Mouse (Mus musculus): Measurements from ENCODE around the gene Nfkbib.

Nfkbib gene

DNA sequence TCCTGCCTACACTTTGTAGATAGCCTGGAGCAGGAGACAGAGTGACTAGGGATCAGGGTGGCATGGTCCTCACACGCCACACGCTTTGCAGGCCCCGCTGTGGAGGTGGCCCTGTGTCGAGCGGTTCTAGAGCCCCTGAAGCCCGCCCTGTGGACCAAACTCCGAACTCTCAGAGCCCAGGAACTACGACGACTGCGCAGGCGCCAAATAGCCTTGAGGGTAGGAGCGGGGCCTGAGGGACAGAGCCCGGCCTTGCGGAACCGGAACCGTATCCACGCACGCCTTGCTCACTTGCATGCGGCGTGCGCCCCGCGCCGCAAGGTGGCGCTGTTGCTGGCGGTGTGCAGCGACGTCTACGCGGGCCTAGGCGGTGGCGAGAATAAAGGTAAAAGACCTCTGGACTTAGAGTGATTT is 29.3 kb upstream of the Nfkbib start:
- peak; percentile 80 for DNase-seq

GRCm38 (mm10) chr7:28795832-28796231 is 28.5 kb upstream of the Nfkbib start:
- no peak for DNase-seq

GRCm38 (mm10) chr7:28794496-28794895 is 27.2 kb upstream of the Nfkbib start:
- DNase-seq, result no peak

- DNase-seq, result peak; percentile 68
These were observed 26.5 kb upstream of the Nfkbib start for GRCm38 (mm10) chr7:28793834-28794233.

GRCm38 (mm10) chr7:28792391-28793185 is 25.3 kb upstream of the Nfkbib start:
- peak; percentile 55 for DNase-seq

GRCm38 (mm10) chr7:28791706-28792105 is 24.4 kb upstream of the Nfkbib start:
- no peak for DNase-seq

GRCm38 (mm10) chr7:28790066-28790806 is 22.9 kb upstream of the Nfkbib start:
- no peak for DNase-seq

DNA sequence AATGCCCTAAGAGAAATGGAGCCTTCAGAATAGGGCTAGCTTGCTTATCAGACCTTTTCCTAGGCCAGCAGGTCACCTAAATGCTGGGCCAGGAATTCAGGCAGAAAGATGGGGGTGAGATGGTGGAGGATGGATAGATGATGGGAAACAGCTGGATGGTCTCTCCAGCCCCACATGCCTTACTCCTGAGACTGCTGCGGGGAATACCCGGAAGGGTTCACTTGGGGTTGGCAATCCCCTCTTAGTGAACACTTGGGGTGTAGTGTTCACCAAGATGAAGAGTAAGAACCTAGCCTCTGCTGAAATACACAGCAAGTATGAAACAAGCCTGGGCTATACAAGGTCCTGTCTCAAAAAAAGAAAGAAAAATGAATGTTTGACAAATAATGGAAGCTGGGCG is 21.9 kb upstream of the Nfkbib start:
- no peak for DNase-seq

DNA sequence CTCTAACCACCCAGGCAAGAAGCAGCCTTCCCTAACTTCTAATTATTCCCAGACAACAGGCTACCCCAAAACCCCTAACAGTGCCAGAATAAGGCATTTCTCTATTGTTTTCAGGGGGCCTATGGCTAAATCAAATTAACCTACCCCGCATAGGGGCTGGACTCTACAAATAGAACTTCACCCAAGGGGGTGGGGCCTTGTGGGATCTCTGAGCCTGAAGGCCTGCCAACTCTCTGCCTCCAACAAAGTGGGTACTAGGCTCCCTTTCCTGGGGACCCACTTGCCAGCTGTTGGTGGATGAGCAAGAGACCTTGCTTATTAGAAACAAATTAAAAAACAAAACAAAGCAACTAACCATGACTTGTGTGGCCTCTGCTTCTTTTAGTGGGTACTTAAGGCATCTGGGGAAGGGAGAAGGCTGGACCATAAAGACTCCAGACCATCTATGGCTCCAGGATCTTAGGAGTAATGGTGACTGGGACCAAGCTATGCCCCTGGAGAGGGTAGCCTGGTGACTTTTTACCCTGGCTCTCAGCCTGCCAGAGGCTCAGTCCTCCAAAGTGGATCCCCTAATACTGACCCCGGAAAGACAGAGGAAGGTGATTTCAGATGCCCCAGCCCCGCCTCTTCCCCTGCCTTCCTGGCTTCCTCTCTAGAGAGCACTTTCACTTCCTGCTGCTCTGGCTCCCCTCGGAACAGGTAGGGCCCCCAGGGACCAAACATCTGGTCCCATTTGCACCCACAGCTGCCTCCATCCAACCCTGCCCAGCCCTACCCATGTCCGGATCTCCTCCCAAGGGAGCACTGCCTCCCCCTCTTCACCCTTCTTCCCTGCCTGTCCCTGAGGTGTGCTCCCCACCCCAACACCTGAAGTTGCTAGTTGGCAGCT is 21.2 kb upstream of the Nfkbib start, which contains the start of gene Rinl:
Gene Rinl (plus strand): TSS at position 663 of the 889 bp plus-strand sequence.
- DNase-seq, result peak; percentile 81

- DNase-seq, result no peak
These were observed 20.6 kb upstream of the Nfkbib start for GRCm38 (mm10) chr7:28787884-28788283.

GRCm38 (mm10) chr7:28785161-28785560 is 17.8 kb upstream of the Nfkbib start:
- peak; percentile 58 for DNase-seq

- peak; percentile 86 for DNase-seq
These were observed 13.9 kb upstream of the Nfkbib start for GRCm38 (mm10) chr7:28781261-28781663.

GRCm38 (mm10) chr7:28780857-28781256 is 13.5 kb upstream of the Nfkbib start:
- DNase-seq, result no peak

GRCm38 (mm10) chr7:28780067-28780658 is 12.9 kb upstream of the Nfkbib start:
- DNase-seq, result peak; percentile 94

GRCm38 (mm10) chr7:28778825-28779224 is 11.5 kb upstream of the Nfkbib start:
- no peak for DNase-seq

DNA sequence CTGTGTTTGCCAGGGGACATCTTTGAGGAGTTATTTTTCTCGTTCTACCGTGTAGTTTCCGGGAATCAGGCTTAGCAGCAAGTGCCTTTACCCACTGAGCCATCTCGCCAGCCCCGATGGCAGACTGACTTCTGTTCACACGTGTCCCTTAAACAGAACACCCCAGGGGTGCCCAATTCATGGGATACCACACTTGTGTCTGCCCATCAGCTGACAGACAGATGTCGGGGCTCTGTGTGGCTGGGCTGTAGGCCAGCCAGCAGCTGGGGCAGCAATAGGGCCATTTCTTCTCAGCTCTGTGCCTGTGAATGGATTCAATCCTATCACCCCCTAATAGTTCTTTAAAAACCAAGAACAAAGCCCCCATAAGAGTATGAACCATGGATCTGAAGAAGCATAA is 7.8 kb upstream of the Nfkbib start:
- no peak for DNase-seq

- no peak for DNase-seq
These were observed 6.9 kb upstream of the Nfkbib start for GRCm38 (mm10) chr7:28774164-28774563.

GRCm38 (mm10) chr7:28773163-28773562 is 5.9 kb upstream of the Nfkbib start:
- no peak for DNase-seq

GRCm38 (mm10) chr7:28771867-28772266 is 4.6 kb upstream of the Nfkbib start:
- DNase-seq, result no peak

- no peak for DNase-seq
These were observed 3.0 kb upstream of the Nfkbib start for GRCm38 (mm10) chr7:28770309-28770708.

- no peak for DNase-seq
These were observed 2.2 kb upstream of the Nfkbib start for GRCm38 (mm10) chr7:28769414-28769958.

- no peak for DNase-seq
These were observed 402 bp downstream of the Nfkbib start for GRCm38 (mm10) chr7:28766910-28767309.
